Mouse (Mus musculus) forebrain, embryonic 11.5 days (tissue): ENCODE results near the gene Mrps35. TPM values are rescaled to one million over a fixed set of nuclear protein-coding genes. Genes with fewer than 3 reads are reported as not detected.

Experiments used
- ATAC-seq: fragments of 200-750 bp; cut with Nextera tagmentation; replicated peaks from 2 replicates; pipeline ENCODE4 v1.8.0; 2017; ENCODE audit warnings: moderate TSS enrichment; ENCODE audit not compliant: low FRiP score
- DNase-seq: peaks from one replicate; pipeline ENCODE4 v3.0.0-alpha.2; 2017; ENCODE audit warnings: low spot score
- H3K27ac ChIP-seq: fragments of 300-500 bp; sonication (generic); 2 replicates; pipeline ENCODE4 v1.5.1; 2014; ENCODE audit warnings: low read depth, low read length
- H3K27me3 ChIP-seq: fragments of 300-500 bp; sonication (generic); 2 replicates; pipeline ENCODE4 v1.6.1; 2014; ENCODE audit warnings: mild to moderate bottlenecking, low read length, mixed read lengths; ENCODE audit not compliant: control insufficient read depth, insufficient read depth
- H3K36me3 ChIP-seq: fragments of 300-500 bp; sonication (generic); 2 replicates; pipeline ENCODE4 v1.6.1; 2014; ENCODE audit warnings: mild to moderate bottlenecking, low read length, moderate library complexity, mixed read lengths; ENCODE audit not compliant: control insufficient read depth, insufficient read depth
- H3K4me1 ChIP-seq: fragments of 300-500 bp; sonication (generic); replicated peaks from 2 replicates; pipeline ENCODE4 v1.6.1; 2014; ENCODE audit warnings: low read length, mixed read lengths; ENCODE audit not compliant: control insufficient read depth, insufficient read depth
- H3K4me2 ChIP-seq: fragments of 300-500 bp; sonication (generic); 2 replicates; pipeline ENCODE4 v1.6.1; 2014; ENCODE audit warnings: low read depth, mild to moderate bottlenecking, low read length, moderate library complexity, mixed read lengths; ENCODE audit not compliant: severe bottlenecking
- H3K4me3 ChIP-seq: fragments of 300-500 bp; sonication (generic); 2 replicates; pipeline ENCODE4 v1.5.1; 2014; ENCODE audit warnings: low read depth, low read length
- H3K9ac ChIP-seq: fragments of 300-500 bp; sonication (generic); 2 replicates; pipeline ENCODE4 v1.6.1; 2014; ENCODE audit warnings: low read length
- H3K9me3 ChIP-seq: fragments of 300-500 bp; sonication (generic); 2 replicates; pipeline ENCODE4 v1.6.1; 2016; ENCODE audit warnings: low read length, mixed read lengths; ENCODE audit not compliant: control insufficient read depth
- WGBS: fragments of 180-500 bp; shearing (Covaris S2); extraction: QIAGEN DNeasy Blood & Tissue Kit; methylation state at CpG from one replicate; pipeline ENCODE4 v1.1.7; 2014; 5-methylcytosine and 5-hydroxymethylcytosine counted together
- polyA plus RNA-seq: library from polyadenylated mRNA; unstranded; fragments of >200 nt; fragmentation: Nextera tagmentation; extraction: Ambion mirVana; gene quantifications from 2 replicates; pipeline ENCODE4 v1.2.1, GENCODE M21; 2014

Gene Mrps35
- polyA plus RNA-seq, 1 experiment from 2014 or later: 104 TPM

DNA sequence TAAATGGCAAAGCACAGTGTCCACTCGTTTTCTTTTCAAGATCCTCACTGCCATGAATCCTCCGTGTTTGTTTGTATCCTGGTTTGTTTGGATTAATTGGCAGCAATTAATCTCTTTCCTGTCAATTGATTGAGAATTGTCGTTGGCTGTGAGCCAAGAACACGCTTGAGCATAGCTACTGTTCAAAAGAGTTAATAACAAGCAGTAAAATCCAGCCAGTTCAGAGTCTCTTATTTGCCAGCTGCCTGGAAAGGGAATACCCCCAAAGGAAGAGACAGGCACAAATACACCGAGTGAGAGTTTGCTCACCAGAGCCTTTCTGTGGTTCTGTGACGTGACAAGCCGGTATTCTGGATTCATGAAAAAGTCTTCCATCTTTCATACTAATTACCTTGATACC, 19.5 kb downstream of the Mrps35 start:
- WGBS: 82% methylated on average over 7 of the region's 7 CpGs
- Histone ChIP-seq H3K36me3 (peaks cover 5% of the 10 kb centered on the region; the same call in 1 of the 2 replicates), H3K27me3 (no peaks in the 10 kb centered on the region), H3K4me2 (no peak overlapping the region), H3K4me1 (no peaks in the 10 kb centered on the region), H3K27ac (no peak overlapping the region), H3K4me3 (no peak overlapping the region), H3K9me3 (no peaks in the 10 kb centered on the region), H3K9ac (no peak overlapping the region)
- ATAC-seq: no peak
- peak; percentile 35 for DNase-seq

DNA sequence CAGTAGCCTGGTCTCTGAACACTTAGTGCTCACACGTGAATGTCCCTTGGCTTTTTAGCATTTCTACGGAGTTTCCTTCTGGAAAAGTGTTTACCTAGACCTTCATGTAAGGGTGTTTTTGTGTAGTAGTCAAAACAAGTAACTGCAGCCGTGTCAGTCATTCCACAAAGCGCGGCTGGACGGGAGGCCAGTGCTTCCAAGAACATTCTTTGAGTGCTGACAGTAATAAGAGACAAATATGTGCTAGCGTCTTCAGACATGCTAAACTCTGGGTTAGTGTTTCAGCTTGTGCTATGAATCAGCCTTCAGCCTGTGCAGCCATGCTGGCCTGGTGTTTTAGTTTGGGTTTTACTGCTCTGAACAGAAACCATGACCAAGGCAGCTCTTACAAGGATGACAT, 20.1 kb downstream of the Mrps35 start:
- ATAC-seq (no peak), DNase-seq (peak; percentile 16)
- Histone ChIP-seq H3K27me3 (no peaks in the 10 kb centered on the region), H3K4me1 (no peaks in the 10 kb centered on the region), H3K9me3 (no peaks in the 10 kb centered on the region), H3K36me3 (peaks cover 5% of the 10 kb centered on the region; the same call in 1 of the 2 replicates), H3K27ac (no peak overlapping the region), H3K4me3 (no peak overlapping the region), H3K9ac (no peak overlapping the region), H3K4me2 (no peak overlapping the region)
- WGBS: 88% methylated on average over 7 of the region's 7 CpGs

DNA sequence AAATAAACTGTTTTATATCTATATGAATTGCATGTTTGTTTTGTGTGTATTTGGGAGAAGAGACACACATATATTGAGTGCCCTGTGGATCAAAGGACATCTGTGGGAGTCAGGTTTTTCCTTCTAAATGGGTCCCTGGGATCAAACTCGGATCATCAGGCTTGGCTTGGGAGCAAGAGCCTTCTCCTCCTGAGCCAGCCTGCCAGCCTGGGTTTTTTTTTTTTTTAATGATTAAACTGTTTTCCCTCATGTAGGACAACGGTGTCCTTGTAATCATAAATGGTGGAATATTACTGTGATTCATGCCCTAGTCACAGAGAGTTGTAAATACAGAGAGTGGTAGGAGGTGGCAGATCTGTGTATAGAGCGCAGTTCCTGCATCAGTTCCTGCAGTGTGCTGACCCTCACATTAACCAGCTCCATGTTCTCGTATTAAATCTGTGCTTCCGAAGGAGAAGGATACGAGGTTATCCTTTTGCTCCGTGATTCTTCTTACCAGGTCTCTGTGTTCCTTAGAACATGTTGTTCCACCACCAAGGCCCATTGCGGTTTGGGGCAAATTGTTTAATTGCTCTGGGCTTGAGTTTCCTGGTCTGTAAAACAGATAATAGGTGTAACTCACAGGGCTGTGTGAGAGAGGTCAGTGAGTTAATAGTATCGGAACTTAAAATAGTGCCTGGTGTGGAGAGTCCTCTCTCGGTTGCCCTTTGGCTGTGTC, 21.8 kb downstream of the Mrps35 start:
- no peaks in the 10 kb centered on the region for H3K27me3 ChIP-seq
- H3K4me3 ChIP-seq: no peak overlapping the region
- H3K4me1 ChIP-seq: no peaks in the 10 kb centered on the region
- ATAC-seq: no peak
- H3K9me3 ChIP-seq: no peaks in the 10 kb centered on the region
- no peak overlapping the region for H3K9ac ChIP-seq
- WGBS: 96% methylated on average over 10 of the region's 10 CpGs
- DNase-seq: no peak
- peaks cover 5% of the 10 kb centered on the region; the same call in 1 of the 2 replicates for H3K36me3 ChIP-seq
- H3K4me2 ChIP-seq: no peak overlapping the region
- no peak overlapping the region for H3K27ac ChIP-seq

DNA sequence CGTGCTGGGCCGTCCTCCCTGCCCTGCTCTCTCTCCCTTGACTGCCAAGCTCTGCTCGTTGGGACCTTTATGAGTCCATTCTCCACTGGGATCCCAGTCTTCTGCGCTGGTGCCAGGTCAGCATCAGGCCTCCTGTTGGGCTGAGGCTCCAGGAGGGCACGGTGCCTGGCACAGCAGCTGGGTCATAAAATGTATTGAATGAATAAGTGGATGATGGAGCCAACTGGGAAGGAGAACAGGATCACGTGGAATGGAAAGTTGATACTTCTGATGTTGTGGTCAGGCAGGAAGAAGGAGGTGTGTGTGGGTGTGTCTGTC, 22.3 kb downstream of the Mrps35 start:
- Histone ChIP-seq H3K4me1 (no peaks in the 10 kb centered on the region), H3K27ac (no peak overlapping the region), H3K27me3 (no peaks in the 10 kb centered on the region), H3K9me3 (no peaks in the 10 kb centered on the region), H3K4me2 (no peak overlapping the region), H3K4me3 (no peak overlapping the region), H3K9ac (no peak overlapping the region), H3K36me3 (peaks cover 5% of the 10 kb centered on the region; the same call in 1 of the 2 replicates)
- DNase-seq: no peak
- 96% methylated on average over 6 of the region's 6 CpGs for WGBS
- ATAC-seq: no peak

DNA sequence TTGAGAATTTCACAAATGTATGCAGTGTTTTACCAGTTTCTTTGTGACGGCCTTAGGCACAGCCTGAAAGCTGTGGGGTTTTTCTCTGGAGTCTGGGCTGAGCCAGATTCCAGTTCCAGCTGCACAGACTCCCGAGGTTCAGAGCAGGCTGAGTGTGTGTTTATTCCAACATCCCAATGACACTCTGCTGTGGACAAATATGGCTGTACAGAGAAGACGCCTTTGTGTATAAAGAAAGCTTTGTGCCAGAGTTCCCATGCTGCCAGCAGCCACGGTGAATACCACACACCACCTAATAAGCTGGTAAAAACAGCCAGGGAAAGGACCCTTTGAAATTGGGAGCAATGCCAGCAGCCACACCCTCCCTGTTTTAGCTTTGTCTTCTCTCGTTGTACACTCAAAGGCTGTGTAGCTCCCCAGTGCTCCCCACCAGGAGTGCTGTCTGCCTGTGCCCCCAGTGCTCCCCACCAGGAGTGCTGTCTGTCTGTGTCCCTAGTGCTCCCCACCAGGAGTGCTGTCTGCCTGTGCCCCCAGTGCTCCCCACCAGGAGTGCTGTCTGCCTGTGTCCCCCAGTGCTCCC, 33.3 kb downstream of the Mrps35 start:
- WGBS: 67% methylated on average over 5 of the region's 5 CpGs
- Histone ChIP-seq H3K9me3 (no peaks in the 10 kb centered on the region), H3K36me3 (no peaks in the 10 kb centered on the region), H3K27me3 (no peaks in the 10 kb centered on the region), H3K27ac (no peak overlapping the region), H3K9ac (no peak overlapping the region), H3K4me1 (no peaks in the 10 kb centered on the region), H3K4me2 (no peak overlapping the region), H3K4me3 (no peak overlapping the region)
- ATAC-seq: peak; percentile 18; the same call in 1 of the 2 replicates
- DNase-seq: no peak

DNA sequence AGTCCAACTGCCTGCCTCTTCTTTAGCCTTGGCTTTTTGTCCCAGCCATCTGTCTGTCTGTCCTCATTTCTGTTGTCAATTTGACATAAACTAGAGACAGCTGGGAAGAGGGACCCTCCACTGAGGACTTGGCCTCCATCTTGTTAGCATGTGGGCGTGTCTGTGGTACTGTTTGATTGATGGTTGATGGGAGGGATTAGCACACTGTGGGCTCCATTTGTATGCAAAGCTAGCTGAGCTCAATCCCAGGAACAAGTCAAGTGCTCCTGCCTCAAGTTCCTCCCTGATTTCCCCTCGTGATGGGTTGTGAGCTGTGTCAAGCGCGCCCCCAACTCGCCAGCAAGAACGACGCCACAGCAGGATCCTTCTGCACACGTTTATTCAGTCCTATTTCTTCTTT, 34.3 kb downstream of the Mrps35 start:
- Histone ChIP-seq H3K4me1 (no peaks in the 10 kb centered on the region), H3K9me3 (no peaks in the 10 kb centered on the region), H3K27ac (no peak overlapping the region), H3K27me3 (no peaks in the 10 kb centered on the region), H3K9ac (no peak overlapping the region), H3K4me2 (no peak overlapping the region), H3K4me3 (no peak overlapping the region), H3K36me3 (no peaks in the 10 kb centered on the region)
- no peak for DNase-seq
- WGBS: 79% methylated on average over 8 of the region's 8 CpGs
- peak; percentile 60; the same call in 1 of the 2 replicates for ATAC-seq

DNA sequence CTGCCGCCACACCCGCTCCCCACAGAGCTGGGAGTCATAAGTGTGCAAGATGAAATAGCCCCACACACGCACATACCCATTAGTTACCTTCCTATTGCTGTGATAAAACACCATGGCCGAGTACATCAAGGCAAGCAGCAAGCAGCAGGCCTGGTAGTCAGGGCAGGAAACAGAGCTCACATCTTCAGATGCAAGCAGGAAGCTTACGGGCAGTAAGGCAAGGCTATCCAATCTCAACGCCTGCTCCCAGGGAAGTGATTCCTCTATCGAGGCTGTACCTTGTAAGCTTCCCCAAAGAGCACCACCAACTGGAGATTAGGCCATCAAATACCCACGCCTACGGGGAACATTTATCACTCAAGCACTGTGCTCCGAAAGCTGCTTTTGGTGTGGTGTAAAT, 37.4 kb downstream of the Mrps35 start:
- no peaks in the 10 kb centered on the region for H3K4me1 ChIP-seq
- H3K4me3 ChIP-seq: no peak overlapping the region
- no peaks in the 10 kb centered on the region for H3K27me3 ChIP-seq
- no peak overlapping the region for H3K4me2 ChIP-seq
- ATAC-seq (no peak), DNase-seq (no peak)
- no peaks in the 10 kb centered on the region for H3K36me3 ChIP-seq
- no peak overlapping the region for H3K9ac ChIP-seq
- 94% methylated on average over 10 of the region's 10 CpGs for WGBS
- H3K9me3 ChIP-seq: no peaks in the 10 kb centered on the region
- H3K27ac ChIP-seq: no peak overlapping the region

DNA sequence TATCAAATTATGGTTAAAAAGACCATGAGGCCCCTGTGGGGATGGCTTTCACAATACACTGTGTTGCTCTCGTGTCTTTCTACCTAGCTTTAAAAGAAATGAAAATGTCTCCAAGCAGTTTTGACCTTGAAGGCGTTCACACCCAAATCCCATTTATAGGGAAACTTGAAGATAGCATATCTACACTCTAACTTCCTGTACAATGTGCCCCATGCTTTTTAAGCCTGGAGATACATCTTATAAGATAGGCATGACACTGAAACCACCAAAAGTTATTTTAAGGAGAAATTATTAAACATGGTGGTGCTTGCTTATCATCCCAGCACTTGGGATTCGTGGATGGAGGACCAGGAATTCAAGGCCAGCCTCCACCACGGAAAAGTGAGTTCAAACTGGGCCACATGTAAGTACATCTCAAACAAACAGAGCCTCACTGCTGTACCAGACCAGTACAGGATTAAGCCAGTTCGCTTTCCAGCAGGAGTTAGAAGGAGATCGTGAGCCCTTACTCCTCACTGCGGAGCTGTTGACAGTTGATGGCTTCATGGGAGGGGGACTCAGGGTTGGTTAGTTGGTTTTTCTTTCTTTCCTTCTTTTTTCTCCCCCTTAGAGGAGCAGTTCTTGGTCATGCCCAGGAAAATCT, 43.0 kb downstream of the Mrps35 start:
- H3K4me2 ChIP-seq: no peak overlapping the region
- DNase-seq (no peak), ATAC-seq (no peak)
- H3K4me3 ChIP-seq: no peak overlapping the region
- no peak overlapping the region for H3K9ac ChIP-seq
- H3K4me1 ChIP-seq: 0 out of 2 replicates have a peak, but pooled peaks cover 9% of the 10 kb centered on the region
- H3K27me3 ChIP-seq: no peaks in the 10 kb centered on the region; the same call in none of the 2 replicates
- WGBS: 53% methylated on average over 7 of the region's 7 CpGs
- no peaks in the 10 kb centered on the region for H3K36me3 ChIP-seq
- H3K27ac ChIP-seq: no peak overlapping the region
- H3K9me3 ChIP-seq: no peaks in the 10 kb centered on the region
